In the genomic region with DNA sequence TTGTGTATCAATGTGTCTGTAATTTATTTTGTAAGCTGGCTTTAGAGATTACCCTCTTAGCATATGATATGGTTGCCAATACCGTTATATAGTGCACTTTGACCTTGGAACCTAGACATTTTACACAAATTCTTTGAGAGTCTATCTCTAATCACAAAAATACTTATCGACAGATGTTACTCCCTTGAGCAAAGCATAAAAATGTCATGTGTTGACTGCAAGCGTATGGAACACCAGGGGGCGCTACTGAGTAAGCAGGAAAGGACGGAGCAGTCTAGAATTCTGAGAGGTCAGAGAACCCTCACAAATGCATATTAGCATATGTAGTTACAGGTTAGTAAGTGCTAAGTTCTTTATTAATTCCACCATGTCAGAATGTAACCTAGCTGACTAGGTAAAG, we compare ENCODE assay signal across 8 mouse cellular contexts. TPM values are rescaled to one million over a fixed set of nuclear protein-coding genes. Genes with fewer than 3 reads are reported as not detected.
DNase-seq lines count a peak whose midpoint lies in the region; ATAC-seq lines count a peak whose summit lies in the region.

No protein-coding gene starts in this region.

- peak; percentile 61 to 65 for DNase-seq in CD8-positive naive resting alpha-beta T cell, adult 2 months (ENCODE audit: low read depth in 2 of 2, low spot score in 2 of 2)
- DNase-seq in adipocyte (ENCODE audit: low spot score) = peak; percentile 82
- peak; percentile 88 for DNase-seq in gastrocnemius, postnatal 10 days
- peak; percentile 81 for DNase-seq in layer of hippocampus, adult 11-12 months (ENCODE audit: low spot score)
- DNase-seq in lung, adult 18-20 months = peak; percentile 37 to 68
- DNase-seq in retina, postnatal 7 days (ENCODE audit: low read depth, low spot score) = peak; percentile 68
- DNase-seq in urinary bladder, postnatal 25 days (ENCODE audit: low spot score) = peak; percentile 85

- ATAC-seq in common myeloid progenitor, adult 5-6 weeks (replicated peaks; ENCODE audit: low read depth, poor library complexity, severe bottlenecking) = peak; percentile 64

RNA-seq across cellular contexts. Expression of gene Rpl37a, which starts 5.8 kb away (rescaled TPM):
- total RNA-seq in common myeloid progenitor, adult 5-6 weeks (2017) = 815 and 859 TPM in 2 replicates
- total RNA-seq in gastrocnemius, postnatal 10 days (2021) = 100 to 1,000 TPM; 943 to 945 TPM

RNA-seq across cellular contexts. Expression of gene Ankar, which starts 16.5 kb away (rescaled TPM):
- total RNA-seq in common myeloid progenitor, adult 5-6 weeks (2017) = not detected in 2 replicates
- not detected for total RNA-seq in gastrocnemius, postnatal 10 days (2021)

Comparison
In these comparisons a context has a peak if more than half of its experiments do, and no peak if none do; other contexts are left out.
1. Peak in every context shown above with its lines: DNase-seq and ATAC-seq.